Mouse (Mus musculus) testis, adult 10 weeks (tissue): Measurements from ENCODE around the gene Hspd1. TPM values are rescaled to one million over a fixed set of nuclear protein-coding genes. Genes with fewer than 3 reads are reported as not detected.

Experiments
- polyA plus RNA-seq: library from polyadenylated mRNA; stranded (reverse); fragments of 350-450 nt; fragmentation: Illumina TruSeq; extraction: RNeasy Lipid Tissue Mini Kit (QIAGEN cat#74804); gene quantifications from one replicate; pipeline ENCODE4 v1.2.3, GENCODE M21; 2014; ENCODE audit warnings: low read depth, low replicate concordance

Hspd1 gene
- 96.7 TPM for polyA plus RNA-seq

DNA sequence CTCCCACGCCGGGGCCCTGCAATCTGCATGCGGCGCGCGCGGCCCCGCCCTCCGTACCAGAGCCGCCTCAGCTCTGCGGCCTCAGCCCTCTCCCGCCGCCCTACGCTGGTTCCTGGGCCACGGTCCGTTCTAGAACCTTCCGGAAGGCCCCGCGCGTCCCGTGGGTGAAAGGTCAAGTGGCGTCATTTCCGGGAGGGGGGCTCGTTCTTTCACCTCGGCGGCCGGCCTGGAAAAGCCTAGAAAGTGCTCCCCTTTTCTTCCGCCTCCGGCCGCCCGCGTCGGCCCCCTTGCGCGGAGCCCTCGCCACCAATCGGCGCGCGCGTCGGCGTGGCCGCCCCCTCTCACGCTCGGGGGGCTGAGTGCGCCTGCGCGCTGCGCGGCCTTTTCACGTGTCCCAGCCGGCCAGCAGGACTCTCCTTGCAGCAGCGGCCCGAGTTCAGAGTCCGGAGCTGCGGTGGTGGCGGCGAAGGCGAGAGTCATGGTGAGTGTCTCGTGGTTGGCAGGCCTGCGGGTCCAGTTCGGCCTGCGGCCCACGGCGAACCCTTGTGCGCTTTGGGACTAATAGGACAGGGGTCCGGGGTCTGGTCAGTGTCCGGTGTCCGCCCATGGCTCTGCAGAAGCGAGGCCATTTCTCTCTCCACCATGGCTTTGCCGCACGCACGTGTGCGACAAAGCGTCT, at the start of gene Hspd1, which contains the start of gene Hspe1:
TSS of gene Hspd1 (minus strand) at position 312 of the 679 bp plus-strand sequence.
TSS of gene Hspe1 (plus strand) at position 201 of the 679 bp plus-strand sequence.

DNA sequence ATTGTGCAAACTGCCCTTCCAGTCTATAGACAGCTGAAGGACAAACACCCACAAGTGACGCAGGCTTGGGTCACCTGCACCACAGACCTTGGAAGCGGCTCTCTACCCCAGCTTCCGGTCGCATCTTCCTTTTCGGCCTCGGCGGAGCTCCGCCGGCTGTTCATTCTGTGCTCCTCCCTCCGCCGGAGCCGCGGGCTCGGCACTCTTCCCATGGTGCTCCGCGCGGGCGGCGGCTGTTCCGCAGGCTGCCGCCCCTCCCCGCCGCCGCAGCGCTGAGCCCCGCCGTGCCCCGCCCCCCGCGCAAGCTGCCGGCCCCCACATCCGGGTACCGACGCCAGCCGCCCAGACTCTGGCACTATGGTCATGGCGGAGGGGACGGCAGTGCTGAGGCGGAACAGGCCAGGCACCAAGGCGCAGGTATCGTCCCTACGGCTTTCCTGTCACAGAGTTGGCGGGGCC, 42.9 kb upstream of the Hspd1 start, which contains the start of gene Mob4:
TSS of gene Mob4 (plus strand) at position 289 of the 459 bp plus-strand sequence.

DNA sequence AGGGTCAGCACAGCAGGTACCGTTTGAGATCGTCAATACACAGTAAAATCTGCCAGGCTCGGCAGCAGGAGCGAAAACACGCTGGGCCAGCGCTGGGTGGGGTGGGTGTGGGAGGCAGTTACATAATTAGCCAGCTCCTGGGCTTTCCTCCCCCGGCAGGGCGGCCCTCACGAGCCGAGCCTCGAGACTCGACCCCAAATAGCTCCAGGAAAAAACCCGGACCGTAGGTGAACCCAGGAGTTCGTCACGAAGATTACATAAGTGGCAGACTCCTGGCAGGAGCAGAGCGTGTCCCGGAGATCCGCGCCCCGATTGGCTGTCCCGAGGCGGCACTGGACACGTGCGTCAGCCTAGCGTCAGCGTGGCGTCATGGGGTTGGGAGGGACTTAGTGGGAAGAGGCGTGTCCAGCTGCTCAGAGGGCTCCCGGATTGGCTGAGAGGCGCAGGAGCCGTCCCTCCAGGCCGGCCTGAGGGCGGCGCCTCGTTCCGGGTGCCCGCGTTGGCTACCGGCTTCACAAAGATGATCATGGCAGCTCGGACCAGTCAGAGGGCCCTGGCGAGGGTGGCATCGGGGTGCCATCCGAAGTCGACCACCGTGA, 35.6 kb downstream of the Hspd1 start, which contains the start of gene Coq10b:
TSS of gene Coq10b (plus strand) at position 416 of the 599 bp plus-strand sequence.

Other genes starting within 250 kb of the Hspd1 start
- 13.8 TPM for gene Ankrd44, start 161.9 kb downstream of the Hspd1 start, polyA plus RNA-seq
- 186 TPM for gene Sf3b1, start 60.8 kb downstream of the Hspd1 start, polyA plus RNA-seq
- gene Coq10b, start 35.5 kb downstream of the Hspd1 start, polyA plus RNA-seq, result 117 TPM
- gene Hspe1, start 111 bp downstream of the Hspd1 start, polyA plus RNA-seq, result 68.7 TPM
- gene Mob4, start 43.0 kb upstream of the Hspd1 start, polyA plus RNA-seq, result 38.5 TPM
- gene Rftn2, start 138.5 kb upstream of the Hspd1 start, polyA plus RNA-seq, result 9.1 TPM
- 2.4 TPM for gene Mars2, start 148.9 kb upstream of the Hspd1 start, polyA plus RNA-seq